Mouse (Mus musculus): ENCODE results near the gene Mslnl.

DNA sequence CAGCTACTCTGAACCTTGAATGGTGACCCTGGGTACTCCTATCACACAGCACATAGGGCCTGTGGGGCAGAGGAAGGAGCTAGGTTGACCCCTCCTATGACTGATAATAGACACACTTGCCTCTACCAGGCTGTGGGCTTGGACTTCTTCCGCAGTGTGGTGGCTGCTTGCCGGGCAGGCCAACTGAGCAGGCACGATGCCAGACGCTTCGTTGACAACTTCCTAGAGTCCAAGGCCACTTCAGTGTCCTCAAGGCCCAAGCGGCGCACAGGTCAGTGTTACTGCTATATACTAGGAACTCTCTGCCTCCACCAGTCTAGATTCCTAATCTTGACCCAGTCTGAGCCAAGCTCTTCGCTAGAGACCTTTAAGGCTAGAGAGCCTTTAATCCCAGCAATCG, 8.0 kb downstream of the Mslnl start:
- no peak for TF ChIP-seq CTCF (IDR thresholded peaks at IDR 0.05; ENCODE audit: low read depth)
- TF ChIP-seq EP300 (IDR thresholded peaks at IDR 0.05; ENCODE audit: low read depth), result no peak

Data from heart, postnatal 0 days (tissue).